Mouse (Mus musculus): ENCODE measurements around the gene Vegfb.

Gene Vegfb

DNA sequence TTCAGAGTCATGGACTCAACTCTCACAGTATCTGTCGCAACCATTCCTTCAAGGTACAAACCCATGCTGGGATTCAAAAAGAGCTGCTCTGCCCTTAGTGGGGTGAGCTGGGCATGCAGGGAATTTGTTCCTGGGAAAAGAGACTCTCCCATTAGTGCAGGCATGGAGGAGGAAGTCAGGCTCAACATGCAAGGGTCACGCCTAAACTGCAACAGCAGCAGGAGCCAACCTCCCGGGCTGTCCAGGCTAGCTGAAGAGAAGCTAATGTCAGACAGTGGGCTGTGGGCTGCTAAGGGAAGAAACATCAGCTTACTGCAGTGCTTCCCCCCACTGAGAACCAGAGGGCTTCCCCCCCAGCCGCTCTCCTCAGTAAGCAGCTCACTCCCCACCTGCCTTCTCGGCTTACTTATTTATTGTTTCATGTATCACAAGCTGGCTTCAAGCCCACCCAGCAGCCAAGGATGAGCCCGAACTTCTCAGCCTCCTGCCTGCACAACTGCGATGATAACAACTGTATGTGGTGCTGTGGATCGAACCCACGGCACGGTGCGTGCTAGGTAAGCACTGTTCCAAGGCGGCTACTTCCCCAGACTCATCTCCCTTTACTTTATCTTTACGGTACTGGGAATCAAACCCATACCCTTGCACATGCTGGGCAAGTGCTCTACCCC, 15.1 kb downstream of the Vegfb start:
- in situ Hi-C loops (cut with MseI, MboI) = no loop called here

- in situ Hi-C loops (cut with MseI, MboI) = no loop called here
Observed at GRCm38 (mm10) chr19:6971644-6972043, 15.8 kb downstream of the Vegfb start.

DNA sequence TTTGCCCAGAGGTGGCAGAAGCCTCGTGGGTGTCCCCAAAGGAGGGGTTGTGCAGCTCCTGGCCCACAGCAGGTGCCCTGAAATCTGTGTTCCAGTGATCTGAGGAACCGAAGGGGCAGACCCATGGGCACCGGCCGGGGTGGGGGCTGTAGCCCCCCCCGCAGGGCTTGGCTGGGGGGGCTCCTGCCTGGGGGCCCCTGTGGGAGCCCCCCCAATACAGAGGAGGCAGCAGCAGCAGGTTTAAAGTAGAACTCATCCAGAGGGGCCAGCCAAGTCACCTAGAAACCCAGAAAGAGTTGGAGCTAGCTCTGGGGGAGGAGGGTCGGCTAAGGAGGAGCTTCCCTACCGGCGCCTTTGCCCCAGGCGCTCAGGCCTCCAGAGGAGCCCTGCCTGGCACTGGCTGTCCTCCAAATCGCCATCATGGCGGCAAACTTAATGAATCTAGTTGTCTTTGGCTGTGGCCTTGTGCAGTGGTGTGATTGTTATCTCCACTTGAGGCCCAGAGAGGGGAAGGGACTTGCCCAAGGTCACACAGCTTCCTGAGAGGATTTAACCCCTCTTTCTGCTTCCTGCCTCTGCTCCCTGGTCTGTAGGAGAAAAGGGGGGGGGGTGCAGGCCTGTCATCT, 16.9 kb downstream of the Vegfb start:
- in situ Hi-C loops (cut with MseI, MboI) = no loop called here

DNA sequence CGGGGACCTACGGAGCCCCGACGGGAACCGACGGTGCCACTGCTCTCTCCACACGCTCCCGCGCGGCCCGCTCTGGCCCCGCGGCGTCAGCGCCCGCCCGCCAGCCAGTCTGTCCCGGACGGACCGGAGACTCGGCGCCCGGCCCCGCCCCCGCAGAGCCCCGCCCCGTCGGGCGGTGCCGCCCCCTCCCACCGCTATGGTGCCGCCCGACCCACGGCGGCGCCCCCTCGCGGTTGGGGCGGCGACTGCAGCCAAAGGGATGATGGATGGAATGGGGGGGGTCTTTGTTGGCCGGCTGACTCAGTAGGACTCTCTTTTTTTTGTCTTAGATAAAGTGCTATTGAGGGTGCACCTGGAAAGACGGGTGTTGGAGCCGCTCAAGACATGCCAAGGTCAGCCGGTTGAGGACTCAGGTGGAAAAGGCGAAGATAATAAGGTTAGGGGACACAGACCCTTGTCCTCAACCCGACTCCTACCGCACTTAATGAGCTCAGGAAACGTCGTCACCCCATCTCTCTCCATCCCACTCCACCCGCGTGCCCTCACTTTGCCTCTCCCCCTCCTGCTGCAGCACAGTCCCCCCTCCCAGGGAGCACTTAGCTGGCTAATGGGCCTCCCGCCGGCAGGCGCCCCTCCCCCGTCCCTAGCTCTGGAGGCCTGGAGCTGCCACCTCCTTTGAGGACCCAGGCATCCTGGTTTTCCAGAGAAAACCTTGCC, 17.6 kb downstream of the Vegfb start:
- in situ Hi-C loops (cut with MseI, MboI) = no loop called here

GRCm38 (mm10) chr19:6969291-6969664, 18.2 kb downstream of the Vegfb start:
- in situ Hi-C loops (cut with MseI, MboI) = no loop called here

DNA sequence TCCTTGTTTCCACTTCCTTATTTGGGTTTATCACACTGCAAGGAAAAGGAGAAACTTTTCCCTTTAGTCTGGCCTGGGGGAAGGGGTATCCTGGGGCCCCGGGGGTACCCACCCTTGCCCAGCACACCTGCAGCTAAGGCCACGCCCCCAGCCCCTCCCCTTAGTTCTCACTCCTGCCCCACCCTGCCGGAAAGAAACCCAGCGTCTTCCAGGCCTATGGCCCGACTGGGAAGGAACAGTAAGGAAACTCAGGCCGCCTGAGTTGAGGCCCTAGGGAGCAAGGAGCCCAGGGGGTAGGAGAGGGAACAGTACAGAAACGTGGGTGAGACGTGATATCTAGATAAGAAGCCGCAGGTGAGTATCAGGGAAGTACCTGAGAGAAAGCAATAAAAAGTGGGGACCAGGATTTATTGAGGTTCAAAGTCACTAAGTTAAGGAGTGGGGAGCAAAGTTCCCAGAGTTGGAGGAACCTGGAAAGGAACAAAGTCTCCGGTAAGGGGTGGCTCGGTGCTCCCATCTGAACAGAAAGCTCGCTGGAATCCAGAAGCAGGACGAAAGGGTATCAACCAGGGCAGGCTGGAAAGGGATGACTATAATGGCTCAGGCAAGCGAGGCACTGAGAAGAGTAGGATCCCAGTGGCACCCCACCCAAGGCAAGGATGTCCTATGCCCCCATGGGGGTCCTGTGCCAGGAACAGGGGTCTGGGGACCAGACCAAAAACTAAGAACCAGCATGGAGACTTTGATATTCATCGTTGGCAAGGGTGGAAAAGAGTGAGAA, 18.8 kb downstream of the Vegfb start:
- in situ Hi-C loops (cut with MseI, MboI) = no loop called here

GRCm38 (mm10) chr19:6956461-6956860, 31.0 kb downstream of the Vegfb start:
- in situ Hi-C loops (cut with MseI, MboI) = no loop called here

- in situ Hi-C loops (cut with MseI, MboI) = no loop called here
Observed at GRCm38 (mm10) chr19:6955424-6955823, 32.0 kb downstream of the Vegfb start.

GRCm38 (mm10) chr19:6954046-6954445, 33.4 kb downstream of the Vegfb start:
- in situ Hi-C loops (cut with MseI, MboI) = no loop called here

- in situ Hi-C loops (cut with MseI, MboI) = no loop called here
Observed at GRCm38 (mm10) chr19:6952712-6953037, 34.8 kb downstream of the Vegfb start.

DNA sequence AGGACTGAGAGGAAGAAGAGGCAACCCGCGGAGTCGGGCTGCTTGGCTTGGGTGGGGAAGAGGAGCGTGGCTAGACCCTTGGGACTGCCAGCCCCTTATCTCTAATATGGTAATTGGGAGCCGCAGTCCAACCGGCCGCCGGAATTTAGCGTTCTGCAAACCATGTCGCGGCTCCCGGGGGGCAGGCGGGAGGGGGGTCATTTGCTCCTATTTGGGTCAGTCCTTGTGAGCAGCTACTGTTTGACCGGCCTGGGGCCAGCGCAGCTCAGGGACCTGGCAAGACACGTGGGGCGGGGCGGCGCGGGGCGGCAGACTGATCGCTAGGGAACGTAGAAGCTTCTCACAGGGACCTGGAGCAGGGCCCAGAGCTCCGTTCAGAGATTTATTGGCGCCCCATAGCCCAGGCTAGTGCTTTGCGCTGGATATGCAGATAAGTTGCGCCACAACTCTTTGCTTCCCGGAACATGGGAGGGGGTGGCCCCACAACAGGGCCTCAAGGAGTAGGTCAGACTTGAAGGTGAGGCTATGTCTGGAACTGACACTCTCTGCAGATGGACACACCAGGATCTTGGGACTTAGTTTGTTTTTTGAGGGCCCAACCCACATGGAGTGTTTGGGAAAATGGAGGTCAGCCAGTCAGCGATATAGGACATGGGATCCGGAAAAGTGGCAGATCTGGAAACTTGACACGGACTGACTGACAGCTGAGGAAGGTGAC, 35.3 kb downstream of the Vegfb start:
- in situ Hi-C loops (cut with MseI, MboI) = no loop called here

- in situ Hi-C loops (cut with MseI, MboI) = no loop called here
Observed at GRCm38 (mm10) chr19:6951381-6951968, 36.0 kb downstream of the Vegfb start.

DNA sequence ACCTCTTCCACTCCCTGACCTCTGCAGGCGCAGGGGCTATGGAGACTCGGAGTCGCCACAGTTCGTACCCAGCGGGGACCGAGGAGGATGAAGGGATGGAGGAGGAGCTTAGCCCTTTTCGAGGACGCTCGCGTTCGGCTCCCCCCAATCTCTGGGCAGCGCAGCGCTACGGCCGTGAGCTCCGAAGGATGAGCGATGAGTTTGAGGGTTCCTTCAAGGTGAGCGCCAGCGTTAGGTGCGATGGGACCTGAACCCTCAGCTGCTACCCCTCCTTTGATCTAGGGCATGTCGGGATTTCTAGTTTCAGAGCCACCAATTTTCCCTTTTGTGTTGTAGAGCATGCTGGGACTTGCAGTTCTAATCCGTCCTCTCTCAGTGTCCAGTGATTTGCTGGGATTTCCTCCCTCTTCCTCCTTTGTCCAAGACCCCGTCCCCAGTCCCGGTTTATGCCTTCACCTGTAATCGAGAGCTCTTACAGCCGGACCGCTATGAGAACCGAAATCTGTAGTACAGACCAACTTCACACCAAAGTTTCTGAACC, 36.8 kb downstream of the Vegfb start:
- in situ Hi-C loops (cut with MseI, MboI) = no loop called here

- in situ Hi-C loops (cut with MseI, MboI) = no loop called here
Observed at GRCm38 (mm10) chr19:6949951-6950350, 37.5 kb downstream of the Vegfb start.

- in situ Hi-C loops (cut with MseI, MboI) = no loop called here
Observed at GRCm38 (mm10) chr19:6949532-6949931, 37.9 kb downstream of the Vegfb start.

DNA sequence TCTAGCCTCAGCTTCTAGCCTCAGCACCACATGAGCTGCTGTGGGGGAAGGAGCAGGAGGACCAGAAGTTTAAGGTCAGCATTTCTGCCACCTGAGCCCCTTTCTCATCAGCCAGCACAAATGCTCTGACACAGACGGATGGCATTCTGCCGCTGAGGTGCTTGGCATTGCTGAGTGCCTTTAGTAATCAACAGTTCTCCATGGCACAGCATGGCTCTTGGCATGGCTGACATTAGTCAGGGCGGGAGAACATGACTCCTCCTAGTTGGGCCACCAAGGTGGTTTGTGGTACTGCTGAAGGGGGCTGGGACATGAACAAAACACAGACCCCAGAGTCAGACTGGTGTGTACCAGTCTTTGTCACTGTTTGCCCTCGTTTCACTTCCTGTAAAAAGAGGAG, 39.3 kb downstream of the Vegfb start:
- in situ Hi-C loops (cut with MseI, MboI) = no loop called here

DNA sequence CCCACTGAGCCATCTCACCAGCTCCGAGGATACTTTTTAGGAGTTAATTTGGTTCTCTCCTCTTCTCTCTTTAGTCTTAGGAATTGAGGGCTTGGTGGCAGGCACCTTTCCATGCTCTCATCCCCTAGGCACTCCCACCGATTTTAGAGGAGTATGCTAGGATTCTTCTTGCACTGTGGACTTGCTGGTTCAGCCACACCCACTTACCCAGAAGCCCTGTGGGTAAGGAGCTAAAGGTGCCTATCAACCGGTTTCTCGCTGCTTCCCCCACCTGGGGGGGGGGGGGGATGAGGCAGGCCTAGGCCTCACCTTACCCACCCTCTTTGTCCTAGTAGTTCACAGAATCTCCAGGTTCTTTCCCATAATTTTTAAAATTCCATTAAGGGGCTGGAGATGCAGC, 39.7 kb downstream of the Vegfb start:
- in situ Hi-C loops (cut with MseI, MboI) = no loop called here

GRCm38 (mm10) chr19:6943709-6944108, 43.7 kb downstream of the Vegfb start:
- in situ Hi-C loops (cut with MseI, MboI) = no loop called here

DNA sequence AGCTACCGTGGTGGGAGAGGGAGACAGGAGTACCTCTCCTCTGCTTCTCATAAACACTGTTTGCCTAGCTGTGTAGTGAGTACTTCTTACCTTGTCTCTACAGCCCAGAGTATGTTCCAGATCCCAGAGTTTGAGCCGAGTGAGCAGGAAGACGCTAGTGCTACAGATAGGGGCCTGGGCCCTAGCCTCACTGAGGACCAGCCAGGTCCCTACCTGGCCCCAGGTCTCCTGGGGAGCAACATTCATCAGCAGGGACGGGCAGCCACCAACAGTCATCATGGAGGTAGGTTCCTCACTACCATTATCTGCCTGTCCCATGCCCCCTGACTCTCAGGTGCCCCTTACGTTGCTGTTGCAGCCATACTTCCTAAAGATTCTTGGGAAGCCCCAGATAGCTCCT, 44.7 kb downstream of the Vegfb start:
- in situ Hi-C loops (cut with MseI, MboI) = no loop called here

DNA sequence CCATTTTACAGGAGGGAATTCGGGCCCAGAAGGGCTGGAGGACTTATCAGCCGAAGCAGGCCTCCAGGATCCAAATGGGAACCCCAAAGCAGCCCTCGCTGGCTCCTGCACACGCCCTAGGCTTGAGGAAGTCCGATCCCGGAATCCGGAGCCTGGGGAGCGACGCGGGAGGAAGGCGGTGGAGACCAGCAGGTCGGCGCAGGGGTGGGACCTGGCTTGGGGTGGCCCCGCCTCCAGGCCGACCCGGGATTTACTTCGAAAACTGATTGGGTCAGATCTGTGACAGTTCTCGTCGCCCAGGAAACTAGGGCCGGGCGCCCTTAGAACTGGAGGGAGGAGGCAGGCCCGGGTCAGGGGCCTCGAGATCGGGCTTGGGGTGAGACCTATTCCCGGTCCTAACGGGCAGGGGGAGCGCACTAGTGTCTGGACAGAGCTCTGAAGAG, 45.2 kb downstream of the Vegfb start, which contains the start of gene Gpr137:
Gpr137 (minus strand) TSS at position 232 of the 443 bp plus-strand sequence.
- in situ Hi-C loops (cut with MseI, MboI) = no loop called here
